Mouse (Mus musculus) hindbrain, embryonic 15.5 days (tissue): ENCODE measurements around the gene Fam20b. TPM values are rescaled to one million over a fixed set of nuclear protein-coding genes. Genes with fewer than 3 reads are reported as not detected.
A peak's percentile ranks its signal among the peaks of the same experiment; 100 is the strongest.

Experiments
- ATAC-seq: fragments of 200-750 bp; cut with Nextera tagmentation; 2 replicates; pipeline ENCODE4 v1.8.0; 2017; ENCODE audit warnings: low read depth, moderate number of reproducible peaks, moderate TSS enrichment; ENCODE audit not compliant: low FRiP score
- H3K27ac ChIP-seq: fragments of 300-500 bp; sonication (generic); replicated peaks from 2 replicates; pipeline ENCODE4 v1.5.1; 2015; ENCODE audit warnings: mild to moderate bottlenecking, inconsistent platforms
- H3K27me3 ChIP-seq: fragments of 300-500 bp; sonication (generic); 2 replicates; pipeline ENCODE4 v1.6.1; 2015; ENCODE audit warnings: control low read depth, inconsistent platforms
- H3K36me3 ChIP-seq: fragments of 300-500 bp; sonication (generic); 2 replicates; pipeline ENCODE4 v1.6.1; 2015; ENCODE audit warnings: control low read depth, inconsistent platforms
- H3K4me1 ChIP-seq: fragments of 300-500 bp; sonication (generic); replicated peaks from 2 replicates; pipeline ENCODE4 v1.6.1; 2015; ENCODE audit warnings: control low read depth, inconsistent platforms
- H3K4me2 ChIP-seq: fragments of 300-500 bp; sonication (generic); 2 replicates; pipeline ENCODE4 v1.6.1; 2015; ENCODE audit warnings: moderate library complexity, mild to moderate bottlenecking, inconsistent platforms
- H3K4me3 ChIP-seq: fragments of 300-500 bp; sonication (generic); 2 replicates; pipeline ENCODE4 v1.5.1; 2015; ENCODE audit warnings: mild to moderate bottlenecking, inconsistent platforms
- H3K9ac ChIP-seq: fragments of 300-500 bp; sonication (generic); 2 replicates; pipeline ENCODE4 v1.6.1; 2015; ENCODE audit warnings: inconsistent platforms
- H3K9me3 ChIP-seq: fragments of 300-500 bp; sonication (generic); 2 replicates; pipeline ENCODE4 v1.6.1; 2016; ENCODE audit warnings: control low read depth, inconsistent platforms
- WGBS: fragments of 180-500 bp; shearing (Covaris S2); methylation state at CpG from one replicate; pipeline ENCODE4 v1.1.7; 2015; 5-methylcytosine and 5-hydroxymethylcytosine counted together
- polyA plus RNA-seq: library from polyadenylated mRNA; unstranded; fragments of >200 nt; fragmentation: Nextera tagmentation; extraction: Ambion mirVana; gene quantifications from 2 replicates; pipeline ENCODE4 v1.2.1, GENCODE M21; 2015

Fam20b gene
- 29.2 and 32.7 TPM in 2 replicates for polyA plus RNA-seq

DNA sequence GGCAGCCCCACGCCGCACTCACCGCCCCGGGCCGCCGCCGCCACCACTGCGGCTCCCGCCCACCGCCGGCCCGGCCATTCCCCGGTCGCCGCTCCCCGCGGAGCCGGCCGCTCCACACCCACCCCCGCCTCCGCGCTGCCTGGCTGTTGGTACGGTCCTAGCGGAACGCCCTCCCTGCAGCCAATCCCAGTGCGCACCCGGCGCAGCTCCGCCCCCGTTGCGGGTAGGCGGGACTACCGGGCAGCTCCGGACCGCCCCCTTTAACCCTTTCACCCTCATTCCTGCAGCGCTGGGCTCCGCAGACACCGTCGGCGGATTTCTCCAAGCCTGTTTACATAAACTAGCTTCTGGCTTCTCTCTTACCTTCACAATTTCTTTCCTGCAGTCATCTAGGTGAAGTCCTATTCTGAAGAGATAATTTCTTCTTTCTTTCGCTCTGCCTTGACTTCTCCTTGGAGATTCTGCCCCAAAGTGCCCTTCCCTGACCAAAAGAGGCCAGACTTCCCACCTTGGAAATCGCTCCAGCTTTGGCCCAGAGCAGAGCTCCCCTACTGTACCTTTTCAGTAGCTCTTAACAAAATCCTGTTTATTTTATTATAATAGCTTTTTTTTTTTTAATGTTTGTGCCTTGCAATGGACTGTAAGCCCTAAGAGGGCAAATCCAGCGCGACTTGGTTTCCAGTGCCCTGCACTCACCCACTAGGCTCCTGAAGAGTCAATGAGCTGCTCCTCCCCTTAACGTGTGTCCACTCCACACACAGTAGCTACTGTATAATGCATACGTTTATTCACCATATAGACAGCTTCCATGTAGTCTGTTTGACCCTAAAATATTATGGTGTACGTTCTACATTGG is at the start of gene Fam20b:
Gene Fam20b (minus strand): TSS at position 137 of the 856 bp plus-strand sequence.
- peak within 1 kb of the TSS; percentile 96 for H3K4me3 ChIP-seq
- H3K36me3 ChIP-seq: no peaks in the 10 kb centered on the region
- no peaks in the 10 kb centered on the region for H3K27me3 ChIP-seq
- H3K4me2 ChIP-seq: peak within 1 kb of the TSS; percentile 88
- H3K9me3 ChIP-seq: no peaks in the 10 kb centered on the region
- peak within 1 kb of the TSS; percentile 97 for H3K27ac ChIP-seq
- peak within 1 kb of the TSS; percentile 94 for H3K9ac ChIP-seq
- peak; percentile 96 for ATAC-seq
- peaks cover 15% of the 10 kb centered on the region for H3K4me1 ChIP-seq
- WGBS: under 1% methylated on average over 38 of the region's 47 CpGs

DNA sequence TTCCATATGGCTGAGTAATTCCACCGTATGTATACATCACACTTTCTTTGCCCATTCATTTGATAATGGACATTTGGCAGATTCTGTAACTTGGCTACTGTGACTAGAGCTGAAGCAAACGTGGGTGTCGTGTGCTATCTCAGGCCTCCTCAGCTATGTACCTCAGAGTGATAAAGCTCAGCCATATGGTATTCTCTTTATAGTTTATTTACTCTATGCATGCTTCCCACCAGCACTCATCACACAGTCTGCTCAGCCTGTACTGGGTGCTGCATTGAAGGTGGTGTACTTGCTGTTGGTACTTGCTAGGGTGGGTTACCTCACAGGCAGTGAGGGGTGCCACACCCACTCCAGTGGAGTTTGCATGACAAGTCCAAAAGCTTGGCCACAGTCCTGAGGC is 46.4 kb upstream of the Fam20b start:
- no peak overlapping the region for H3K4me3 ChIP-seq
- H3K9me3 ChIP-seq: 0 out of 2 replicates have a peak, but pooled peaks cover 4% of the 10 kb centered on the region
- no peaks in the 10 kb centered on the region for H3K27me3 ChIP-seq
- no peak overlapping the region for H3K9ac ChIP-seq
- ATAC-seq: no peak
- WGBS: 93% methylated on average over 3 of the region's 3 CpGs
- H3K4me1 ChIP-seq: no peaks in the 10 kb centered on the region
- H3K27ac ChIP-seq: no peak overlapping the region
- H3K4me2 ChIP-seq: no peak overlapping the region
- H3K36me3 ChIP-seq: no peaks in the 10 kb centered on the region

DNA sequence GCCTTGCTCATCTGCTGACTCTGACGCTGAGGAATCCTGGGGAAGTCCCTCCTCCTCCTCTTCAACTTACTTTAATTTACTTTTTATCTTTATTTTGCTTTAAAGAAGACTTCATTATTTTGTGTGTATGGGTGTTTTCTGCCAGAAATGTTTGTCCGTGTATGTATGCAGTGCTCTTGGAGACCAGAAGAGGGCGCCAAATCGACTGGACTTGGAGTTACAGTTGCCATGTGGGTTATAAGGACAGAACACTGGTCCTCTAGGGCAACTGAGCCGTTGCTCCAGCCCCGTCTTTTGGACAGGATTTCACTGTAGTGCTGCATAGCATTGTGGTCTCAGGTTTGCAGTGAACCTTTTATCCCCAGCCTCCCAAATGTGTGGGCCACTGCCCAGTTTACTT is 45.7 kb upstream of the Fam20b start:
- H3K4me1 ChIP-seq: no peaks in the 10 kb centered on the region
- no peak overlapping the region for H3K9ac ChIP-seq
- no peak overlapping the region for H3K4me3 ChIP-seq
- H3K27ac ChIP-seq: no peak overlapping the region
- no peaks in the 10 kb centered on the region for H3K27me3 ChIP-seq
- no peak for ATAC-seq
- 0 out of 2 replicates have a peak, but pooled peaks cover 4% of the 10 kb centered on the region for H3K9me3 ChIP-seq
- no peak overlapping the region for H3K4me2 ChIP-seq
- 77% methylated on average over 6 of the region's 6 CpGs for WGBS
- H3K36me3 ChIP-seq: no peaks in the 10 kb centered on the region

DNA sequence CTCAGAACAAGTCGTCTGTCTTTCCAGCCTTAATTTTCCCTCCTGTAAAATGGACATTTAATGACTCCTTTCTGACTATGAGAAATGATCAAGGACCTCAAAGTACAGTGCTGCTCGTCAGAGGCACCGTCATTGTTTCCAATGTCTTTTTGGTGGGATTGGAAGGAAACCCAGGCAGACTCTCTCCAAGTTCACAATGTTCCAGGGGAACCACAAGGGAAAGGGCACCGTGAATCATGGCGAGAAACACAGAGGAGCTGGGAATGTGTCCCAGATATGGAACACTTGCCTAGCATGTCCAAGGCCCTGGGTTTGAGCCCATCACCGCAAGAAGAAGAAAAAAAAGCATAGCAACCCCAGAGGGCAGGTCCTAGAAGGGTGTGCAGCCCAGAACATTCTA is 44.4 kb upstream of the Fam20b start:
- no peak overlapping the region for H3K27ac ChIP-seq
- ATAC-seq: no peak
- H3K4me3 ChIP-seq: no peak overlapping the region
- no peaks in the 10 kb centered on the region for H3K27me3 ChIP-seq
- no peaks in the 10 kb centered on the region for H3K36me3 ChIP-seq
- WGBS: 97% methylated on average over 6 of the region's 6 CpGs
- H3K4me1 ChIP-seq: no peaks in the 10 kb centered on the region
- H3K4me2 ChIP-seq: no peak overlapping the region
- H3K9ac ChIP-seq: no peak overlapping the region
- H3K9me3 ChIP-seq: 0 out of 2 replicates have a peak, but pooled peaks cover 4% of the 10 kb centered on the region

DNA sequence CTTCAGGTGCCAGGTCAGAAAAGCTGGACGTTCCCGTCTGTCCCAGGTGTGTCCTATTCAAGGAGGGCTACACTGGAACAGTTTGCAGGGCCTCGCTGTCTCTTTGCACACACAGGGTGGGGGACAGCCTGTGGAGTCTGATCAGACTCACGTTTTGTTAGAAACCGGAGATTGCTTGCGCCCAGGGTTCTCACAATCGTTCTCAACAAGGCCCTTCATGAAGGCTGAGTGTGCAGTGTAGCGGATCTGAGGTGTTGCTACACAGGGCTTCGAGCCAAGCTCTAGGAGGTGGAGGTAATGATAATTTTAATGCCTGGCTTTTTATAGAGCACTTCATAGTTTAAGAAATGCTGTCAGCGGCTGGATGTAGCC is 42.5 kb upstream of the Fam20b start:
- no peak overlapping the region for H3K4me2 ChIP-seq
- no peak overlapping the region for H3K27ac ChIP-seq
- H3K9me3 ChIP-seq: 0 out of 2 replicates have a peak, but pooled peaks cover under 1% of the 10 kb centered on the region
- H3K27me3 ChIP-seq: no peaks in the 10 kb centered on the region
- H3K36me3 ChIP-seq: no peaks in the 10 kb centered on the region
- no peak overlapping the region for H3K4me3 ChIP-seq
- no peaks in the 10 kb centered on the region for H3K4me1 ChIP-seq
- no peak overlapping the region for H3K9ac ChIP-seq
- no peak for ATAC-seq
- 69% methylated on average over 10 of the region's 10 CpGs for WGBS

DNA sequence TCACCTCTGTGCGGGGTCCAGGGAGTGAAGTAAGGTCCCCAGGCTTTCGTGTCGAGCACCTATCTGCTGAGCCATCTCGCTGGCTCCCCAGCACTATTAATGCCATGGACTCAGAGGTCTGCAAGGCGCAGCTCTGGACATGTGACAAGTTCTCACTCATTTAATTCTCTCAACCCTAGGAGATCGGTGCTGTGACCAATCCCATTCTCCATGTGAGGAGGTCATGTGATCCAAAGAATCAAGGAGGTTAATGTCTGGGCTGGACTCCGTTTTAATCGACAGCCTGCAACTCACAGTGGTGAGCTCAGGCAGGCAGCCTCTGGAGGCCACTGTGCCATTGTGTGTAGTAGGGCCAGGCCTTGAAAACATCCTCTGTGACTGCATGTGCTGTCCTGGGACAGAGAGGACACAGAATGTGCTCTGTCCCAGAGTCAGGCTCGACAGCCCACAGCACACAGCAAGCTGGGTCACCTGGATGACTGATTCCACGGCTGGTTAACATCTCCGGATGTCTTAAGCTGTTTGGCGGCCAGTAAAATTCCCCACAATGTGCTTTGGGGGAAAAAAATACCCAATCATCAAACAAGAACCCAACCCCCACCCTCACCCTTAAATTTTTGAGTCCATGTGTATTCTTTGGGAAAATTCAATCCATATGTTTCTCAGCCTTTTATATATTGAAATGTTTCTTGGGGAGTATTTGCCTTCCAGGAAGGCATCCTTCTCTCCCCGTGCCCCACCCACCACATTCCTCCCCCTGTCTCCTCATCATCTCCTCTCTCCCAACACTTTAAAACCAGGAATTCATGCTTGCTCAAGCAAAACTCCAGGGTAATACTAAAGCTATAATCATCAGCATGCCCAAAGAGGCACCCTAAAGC is 41.9 kb upstream of the Fam20b start:
- Histone ChIP-seq H3K9me3 (no peaks in the 10 kb centered on the region), H3K27me3 (no peaks in the 10 kb centered on the region), H3K27ac (no peak overlapping the region), H3K4me2 (no peak overlapping the region), H3K36me3 (no peaks in the 10 kb centered on the region), H3K4me1 (no peaks in the 10 kb centered on the region), H3K9ac (no peak overlapping the region), H3K4me3 (no peak overlapping the region)
- ATAC-seq: no peak
- WGBS: 62% methylated on average over 13 of the region's 13 CpGs

DNA sequence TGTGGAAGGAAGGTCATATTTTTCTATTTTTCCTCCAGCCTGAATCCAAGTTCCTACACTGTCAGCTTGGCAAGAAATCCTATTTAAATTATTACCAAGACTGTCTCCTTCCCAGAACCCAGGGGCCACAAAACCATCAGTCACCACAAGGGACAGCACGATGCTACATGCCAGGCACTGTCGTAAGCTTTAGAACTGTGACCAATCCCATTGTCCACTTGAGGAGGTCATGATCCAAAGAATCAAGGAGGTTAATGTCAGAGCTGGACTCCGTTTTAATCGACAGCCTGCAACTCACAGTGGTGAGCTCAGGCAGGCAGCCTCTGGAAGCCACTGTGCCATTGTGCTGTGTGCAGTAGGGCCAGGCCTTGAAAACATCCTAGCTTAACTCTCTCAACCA is 39.4 kb upstream of the Fam20b start:
- H3K36me3 ChIP-seq: no peaks in the 10 kb centered on the region
- no peak overlapping the region for H3K9ac ChIP-seq
- peaks cover 20% of the 10 kb centered on the region for H3K4me1 ChIP-seq
- H3K4me3 ChIP-seq: no peak overlapping the region
- H3K4me2 ChIP-seq: no peak overlapping the region
- H3K27ac ChIP-seq: no peak overlapping the region
- no peak for ATAC-seq
- H3K27me3 ChIP-seq: no peaks in the 10 kb centered on the region
- 28% methylated on average over 4 of the region's 4 CpGs for WGBS
- no peaks in the 10 kb centered on the region for H3K9me3 ChIP-seq

DNA sequence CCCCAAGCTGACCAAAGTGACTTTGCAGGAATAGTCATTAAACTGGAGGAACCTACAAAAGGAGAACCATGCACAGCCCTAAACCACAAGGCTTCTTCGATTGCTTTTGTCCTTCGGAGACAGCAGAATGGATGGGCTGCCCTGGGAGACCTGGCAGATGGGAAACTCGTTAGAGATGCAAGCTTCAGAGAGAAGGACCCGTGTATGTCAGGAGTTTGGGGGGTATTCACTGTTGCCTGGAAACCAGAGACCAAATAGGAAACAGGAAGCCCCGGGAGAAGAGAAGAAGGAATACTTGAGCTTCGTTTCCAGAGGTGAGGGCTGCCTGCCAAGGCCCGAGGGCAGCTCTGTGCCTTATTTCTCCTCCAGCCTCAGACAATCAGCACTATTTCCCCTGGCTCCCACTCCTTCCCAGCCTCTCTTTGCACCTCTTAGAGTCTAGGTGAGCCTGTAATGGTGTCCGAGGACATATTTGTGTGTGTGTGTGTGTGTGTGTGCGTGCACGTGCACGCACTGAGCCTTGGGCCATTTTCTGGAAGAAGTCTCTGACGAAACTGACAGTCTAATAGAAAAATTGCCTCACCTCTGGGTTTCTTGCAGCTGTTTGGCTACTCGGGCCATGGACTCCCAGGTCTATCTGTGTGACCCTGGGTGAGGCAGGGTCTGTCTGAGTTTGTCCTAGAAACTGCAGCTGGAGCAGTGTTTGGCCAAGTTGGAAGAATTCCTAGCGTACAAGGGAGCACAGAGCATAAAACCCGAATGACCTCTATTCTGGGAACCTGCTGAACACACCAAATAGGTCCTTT is 35.9 kb upstream of the Fam20b start:
- Histone ChIP-seq H3K4me2 (peak overlapping the region; percentile 26), H3K36me3 (no peaks in the 10 kb centered on the region), H3K9me3 (no peaks in the 10 kb centered on the region), H3K27ac (peak overlapping the region; percentile 78), H3K9ac (no peak overlapping the region), H3K4me1 (peaks cover 32% of the 10 kb centered on the region), H3K4me3 (no peak overlapping the region), H3K27me3 (no peaks in the 10 kb centered on the region)
- WGBS: 26% methylated on average over 15 of the region's 15 CpGs
- ATAC-seq: peak; percentile 82

DNA sequence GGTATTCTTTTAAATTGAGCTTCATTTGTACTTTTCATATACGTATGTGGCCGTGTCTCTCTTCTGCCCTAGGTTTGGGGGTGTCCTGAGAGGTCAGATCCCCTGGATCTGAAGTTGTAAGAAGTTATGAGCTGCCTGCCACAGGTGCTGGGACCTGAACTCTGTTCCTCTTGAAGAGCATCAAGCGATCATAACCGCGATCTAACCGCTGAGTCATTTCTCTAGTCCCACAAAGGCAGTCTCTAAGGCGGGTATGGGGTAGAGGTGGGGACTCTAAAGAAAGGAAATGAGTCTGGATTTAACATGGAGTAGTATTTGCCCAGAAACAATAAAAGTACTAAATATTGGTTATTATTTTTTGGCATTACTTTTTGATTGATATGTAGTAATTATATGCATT is 34.1 kb upstream of the Fam20b start:
- Histone ChIP-seq H3K4me3 (no peak overlapping the region), H3K4me1 (peaks cover 38% of the 10 kb centered on the region), H3K9me3 (no peaks in the 10 kb centered on the region), H3K4me2 (peak overlapping the region; percentile 49; the same call in 1 of the 2 replicates), H3K27me3 (no peaks in the 10 kb centered on the region), H3K27ac (no peak overlapping the region), H3K9ac (no peak overlapping the region), H3K36me3 (no peaks in the 10 kb centered on the region)
- 65% methylated on average over 7 of the region's 7 CpGs for WGBS
- ATAC-seq: no peak

DNA sequence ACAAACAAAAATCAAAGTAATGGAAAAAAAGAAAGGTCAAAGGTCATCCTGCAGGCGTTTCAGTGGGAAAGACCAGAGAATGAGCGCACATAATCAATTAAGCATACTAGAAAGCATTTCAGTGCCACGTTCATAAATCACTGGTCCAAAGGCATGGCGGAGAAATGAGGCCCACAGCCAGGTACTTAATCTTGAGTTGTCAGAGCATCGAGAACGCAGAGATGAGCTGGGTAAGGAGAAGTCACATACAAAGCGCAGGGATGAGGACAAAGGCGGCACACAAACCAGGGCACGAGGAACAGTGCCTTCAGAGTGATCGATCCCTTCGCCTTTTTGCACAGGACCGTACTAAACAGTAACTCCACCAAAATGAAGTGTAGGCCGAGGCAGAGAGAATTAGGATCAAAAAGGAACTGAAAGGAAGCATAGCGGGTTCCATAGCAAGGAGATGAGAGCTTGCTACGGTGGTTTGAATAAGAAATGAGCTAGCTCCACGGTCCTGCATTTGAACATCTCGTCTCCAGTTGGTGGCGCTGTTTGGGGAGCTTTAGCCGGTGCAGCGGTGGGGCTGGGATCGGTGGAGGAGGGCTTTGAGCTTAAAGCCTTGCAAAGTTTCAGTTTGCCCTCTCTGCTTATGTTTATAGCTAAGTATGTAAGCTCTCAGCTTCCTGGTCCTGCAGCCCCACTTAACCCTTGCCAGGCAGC is 33.3 kb upstream of the Fam20b start:
- no peaks in the 10 kb centered on the region for H3K36me3 ChIP-seq
- peaks cover 38% of the 10 kb centered on the region for H3K4me1 ChIP-seq
- ATAC-seq: peak; percentile 66
- no peaks in the 10 kb centered on the region for H3K27me3 ChIP-seq
- WGBS: 3% methylated on average over 21 of the region's 21 CpGs
- H3K9ac ChIP-seq: peak overlapping the region; percentile 33
- no peaks in the 10 kb centered on the region for H3K9me3 ChIP-seq
- peak overlapping the region; percentile 56 for H3K27ac ChIP-seq
- peak overlapping the region; percentile 49 for H3K4me2 ChIP-seq
- H3K4me3 ChIP-seq: peak overlapping the region; percentile 18

DNA sequence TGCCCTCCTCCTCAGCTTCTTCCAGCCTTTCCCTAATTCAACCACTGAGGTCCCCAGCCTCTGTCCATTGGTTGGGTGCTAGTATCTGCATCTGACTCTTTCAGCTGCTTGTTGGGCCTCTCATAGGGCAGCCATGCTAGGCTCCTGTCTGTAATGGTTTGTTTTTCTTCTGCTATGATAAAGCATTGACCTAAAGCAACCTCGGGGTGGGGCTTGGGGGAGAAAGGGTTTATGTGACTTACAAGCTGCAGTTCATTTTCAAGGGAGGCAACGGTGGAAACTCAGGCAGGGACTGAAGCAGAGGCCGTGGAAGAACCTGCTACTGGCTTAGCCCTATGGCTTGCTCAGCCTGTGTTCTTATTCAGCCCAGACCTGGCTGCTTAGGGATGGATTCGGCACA is 31.4 kb upstream of the Fam20b start:
- Histone ChIP-seq H3K27ac (no peak overlapping the region), H3K4me2 (no peak overlapping the region), H3K36me3 (no peaks in the 10 kb centered on the region), H3K27me3 (no peaks in the 10 kb centered on the region), H3K4me3 (no peak overlapping the region), H3K9ac (no peak overlapping the region), H3K4me1 (peaks cover 35% of the 10 kb centered on the region), H3K9me3 (no peaks in the 10 kb centered on the region)
- WGBS: 37% methylated on average over 4 of the region's 4 CpGs
- no peak for ATAC-seq
